Mouse (Mus musculus) ZHBTc4 (cell line): Measurements from ENCODE around the gene Snx17.
A peak's percentile ranks its signal among the peaks of the same experiment; 100 is the strongest.

ENCODE experiments used
- DNase-seq: peaks from one replicate; pipeline ENCODE4 v3.0.0-alpha.2; 2011; ENCODE audit warnings: low read depth, low spot score

Gene Snx17

GRCm38 (mm10) chr5:31226641-31227040 lies 33.6 kb downstream of the Snx17 start:
- no peak for DNase-seq

GRCm38 (mm10) chr5:31240637-31241521 lies 47.9 kb downstream of the Snx17 start, which contains the start of the genes Nrbp1 and Gm9970:
Nrbp1 (plus strand) TSS chr5:31240864.
Gm9970 (minus strand) TSS chr5:31241232.
- DNase-seq: peak; percentile 99

DNA sequence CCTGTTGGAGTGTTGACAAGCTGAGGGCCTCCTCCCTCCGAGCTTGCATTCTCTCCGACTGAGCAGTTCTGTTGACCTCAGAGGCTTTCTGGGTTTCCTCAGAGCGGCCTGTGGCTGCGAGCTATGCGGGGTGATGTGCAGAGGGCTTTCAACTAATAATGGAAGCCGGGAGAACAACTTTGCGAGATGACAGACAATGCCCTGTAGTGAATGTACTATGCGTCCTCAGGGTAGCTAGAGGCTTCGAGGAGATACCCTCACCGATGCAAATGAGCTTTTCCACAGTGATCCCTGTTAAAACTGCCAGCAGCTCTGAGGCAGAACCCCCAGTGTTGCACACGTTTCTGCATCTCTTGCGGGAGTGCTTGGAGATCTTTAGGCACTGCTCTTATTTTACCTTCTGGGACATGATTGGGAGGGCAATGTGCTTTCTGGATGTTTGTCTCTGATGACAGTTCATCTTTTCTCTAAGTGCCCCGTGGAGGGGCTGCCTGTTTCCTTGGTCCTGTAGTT lies 48.6 kb downstream of the Snx17 start:
- DNase-seq: no peak

DNA sequence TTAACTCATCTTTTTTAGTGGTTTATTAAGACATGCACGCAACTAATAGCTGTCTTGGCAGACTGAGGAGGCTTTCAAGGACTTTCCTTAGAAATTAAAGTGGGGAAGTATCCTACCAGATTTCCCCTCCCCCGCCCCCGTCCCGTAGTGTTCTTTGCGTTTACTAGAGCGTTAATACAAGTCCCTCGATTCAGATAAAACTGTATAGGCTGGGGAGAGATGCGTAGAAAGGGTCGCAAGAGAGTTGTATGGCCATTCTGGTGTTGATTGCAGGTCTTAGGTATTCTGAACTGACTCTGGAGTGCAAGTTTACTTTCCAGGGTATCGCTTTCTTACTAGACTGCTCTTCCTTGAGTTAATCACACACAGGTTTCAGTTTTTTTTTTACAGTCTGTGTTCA lies 49.2 kb downstream of the Snx17 start:
- DNase-seq: no peak
